Mouse (Mus musculus): ENCODE results near the gene Tmem265. TPM values are rescaled to one million over a fixed set of nuclear protein-coding genes. Genes with fewer than 3 reads are reported as not detected.

The Tmem265 gene
- total RNA-seq (2021) (not detected), polyA plus RNA-seq (2012; rRNA removed) (0.39 and 2.5 TPM in 2 replicates)
- long read RNA-seq, result 0 reads

DNA sequence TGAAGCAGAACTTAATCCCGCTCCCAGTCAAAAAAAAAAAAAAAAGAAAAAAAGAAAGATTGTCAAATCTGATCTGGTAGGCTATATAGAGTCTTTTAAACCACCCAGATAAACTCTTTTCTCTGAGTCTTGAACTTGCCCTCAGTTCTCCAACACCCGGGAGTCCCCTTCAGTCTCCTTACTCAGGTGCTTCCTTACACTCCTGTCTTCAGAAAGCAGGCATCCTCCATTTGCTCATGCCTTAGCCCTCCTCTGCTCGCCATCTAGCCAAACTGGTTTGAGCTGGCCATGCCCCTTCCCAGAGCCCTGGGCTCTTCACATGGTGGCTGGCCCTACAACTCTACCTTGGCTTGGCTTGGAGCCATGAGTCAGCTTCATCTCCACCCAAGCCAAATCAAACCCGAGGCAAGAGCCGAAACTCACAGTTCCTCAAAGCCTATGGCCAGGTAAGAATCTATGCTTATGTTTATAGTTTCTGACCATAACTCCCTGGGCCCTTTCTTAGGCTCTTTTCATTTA, at the start of gene Tmem265:
TSS of gene Tmem265 (plus strand) at position 51 of the 519 bp plus-strand sequence.
- DNase-seq, result no peak

GRCm38 (mm10) chr7:127511808-127512230, 49.4 kb upstream of the Tmem265 start, which contains the start of gene Srcap:
Srcap (plus strand) TSS chr7:127511983.
- DNase-seq, result peak; percentile 96

DNA sequence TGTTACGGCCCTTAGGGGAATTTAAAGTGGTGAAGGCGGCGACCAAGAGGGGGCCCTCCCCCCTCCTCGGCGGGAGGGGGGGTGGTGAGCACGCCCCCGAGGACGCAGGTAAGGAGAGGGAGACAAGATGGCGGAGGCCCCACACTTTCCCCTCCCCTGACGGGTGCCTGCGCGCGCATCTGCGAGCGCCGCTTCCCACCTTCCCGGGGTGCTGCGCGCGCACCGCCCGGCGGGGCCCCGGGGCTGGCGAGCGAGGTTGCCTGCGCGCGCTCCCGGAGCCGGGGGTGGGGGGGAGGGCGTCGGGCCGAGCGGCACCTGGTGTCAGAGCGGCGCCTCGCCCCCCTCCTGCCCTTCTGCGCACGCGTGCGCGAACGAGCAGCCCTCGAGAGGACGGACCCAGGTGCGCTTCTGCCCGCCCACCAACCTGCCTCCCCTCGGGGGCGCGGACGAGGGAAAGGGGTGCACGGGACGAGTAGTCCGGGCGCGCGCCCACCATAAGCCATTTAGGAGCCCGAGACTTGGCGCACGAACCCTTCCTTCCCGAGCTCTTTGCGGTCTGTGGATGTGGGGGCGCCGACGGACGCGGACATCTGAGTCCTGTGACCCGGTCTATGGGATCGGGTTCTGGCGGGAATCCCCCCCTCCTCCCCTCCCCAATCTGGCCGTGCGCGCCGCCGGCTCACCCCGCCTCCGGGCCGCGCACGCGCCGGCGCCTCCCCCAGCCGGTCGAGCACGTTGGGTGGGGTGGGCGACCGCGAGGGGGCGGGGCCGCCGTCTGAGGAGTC, 48.8 kb upstream of the Tmem265 start:
- DNase-seq, result peak; percentile 94

DNA sequence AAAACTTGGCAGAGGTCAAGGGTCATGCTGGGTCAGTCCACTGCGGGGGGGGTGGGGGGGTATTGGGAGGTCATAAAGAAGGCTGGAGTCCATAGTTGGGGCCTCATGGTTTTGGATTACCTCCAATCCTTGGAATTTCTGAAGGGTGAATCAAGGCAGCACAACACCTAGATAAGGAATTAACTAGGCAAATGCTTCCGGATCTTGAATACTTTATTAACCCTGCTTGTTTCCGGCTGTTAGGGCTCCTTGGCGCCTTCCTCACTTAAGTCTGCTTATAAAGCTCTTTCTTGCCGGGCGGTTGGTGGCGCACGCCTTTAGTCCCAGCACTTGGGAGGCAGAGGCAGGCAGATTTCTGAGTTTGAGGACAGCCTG, 48.2 kb upstream of the Tmem265 start:
- DNase-seq, result no peak

DNA sequence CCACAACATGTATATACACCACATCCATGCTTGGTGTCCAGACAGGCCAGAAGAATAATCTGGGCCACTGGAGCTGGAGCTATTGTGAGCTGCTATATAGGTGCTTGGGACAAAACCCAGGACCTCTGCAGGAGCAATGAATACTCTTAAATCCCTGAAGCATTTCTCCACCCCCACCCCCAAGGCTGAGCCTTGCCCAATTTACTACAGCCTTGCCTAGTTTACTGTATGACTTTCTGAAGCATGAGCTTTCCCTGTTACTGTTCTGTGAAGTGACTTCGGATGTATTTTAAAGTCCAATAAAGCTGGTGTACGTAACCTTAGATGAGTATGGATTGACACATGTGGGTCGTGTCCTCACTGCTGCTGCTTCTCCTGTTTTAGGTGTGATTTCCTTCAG, 47.4 kb upstream of the Tmem265 start:
- DNase-seq, result peak; percentile 35

GRCm38 (mm10) chr7:127515846-127516245, 45.3 kb upstream of the Tmem265 start:
- peak; percentile 9 for DNase-seq

DNA sequence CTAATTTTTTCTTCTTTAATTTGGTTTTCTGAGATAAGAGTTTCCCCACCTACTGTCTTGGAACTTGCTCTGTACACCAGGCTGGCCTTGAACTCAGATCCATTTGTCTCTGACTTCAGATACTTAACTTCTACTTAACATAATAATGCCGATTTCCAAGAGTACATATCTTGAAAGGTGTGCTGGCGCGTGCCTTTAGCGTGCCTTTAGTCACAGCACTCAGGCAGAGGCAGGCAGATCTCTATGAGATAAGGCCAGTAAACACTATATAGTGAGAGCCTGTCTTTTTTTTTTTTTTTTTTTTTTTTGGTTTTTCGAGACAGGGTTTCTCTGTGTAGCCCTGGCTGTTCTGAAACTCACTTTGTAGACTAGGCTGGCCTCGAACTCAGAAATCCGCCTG, 44.8 kb upstream of the Tmem265 start:
- no peak for DNase-seq

- DNase-seq, result no peak
Observed at GRCm38 (mm10) chr7:127519284-127519683, 41.9 kb upstream of the Tmem265 start, which contains the start of gene Gm42715. Gm42715 (plus strand) TSS chr7:127519584.

GRCm38 (mm10) chr7:127541671-127542070, 19.5 kb upstream of the Tmem265 start:
- no peak for DNase-seq

- peak; percentile 57 for DNase-seq
Observed at GRCm38 (mm10) chr7:127549116-127549835, 11.9 kb upstream of the Tmem265 start.

DNA sequence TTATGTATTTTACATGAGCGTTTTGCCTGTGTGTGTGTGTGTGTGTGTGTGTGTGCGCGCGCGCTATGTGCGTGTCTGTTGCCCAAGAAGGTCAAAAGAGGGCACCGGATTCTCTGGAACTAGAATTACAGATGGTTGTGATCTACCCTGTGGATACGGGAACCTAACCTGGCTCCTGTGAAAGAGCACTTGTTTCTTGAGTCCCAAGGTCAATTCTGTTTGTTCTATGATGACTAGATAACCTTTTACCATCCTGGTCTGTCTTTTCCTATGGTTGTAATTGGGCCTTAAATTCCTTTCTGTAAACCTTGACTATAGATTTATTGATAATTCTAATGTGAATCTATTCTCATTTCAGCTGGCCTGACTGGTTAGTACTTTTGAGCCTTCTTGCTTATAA, 9.6 kb upstream of the Tmem265 start:
- DNase-seq, result no peak

- DNase-seq, result no peak
Observed at GRCm38 (mm10) chr7:127560580-127560979, 610 bp upstream of the Tmem265 start.

GRCm38 (mm10) chr7:127564381-127565150, 3.4 kb downstream of the Tmem265 start:
- DNase-seq, result peak; percentile 69

DNA sequence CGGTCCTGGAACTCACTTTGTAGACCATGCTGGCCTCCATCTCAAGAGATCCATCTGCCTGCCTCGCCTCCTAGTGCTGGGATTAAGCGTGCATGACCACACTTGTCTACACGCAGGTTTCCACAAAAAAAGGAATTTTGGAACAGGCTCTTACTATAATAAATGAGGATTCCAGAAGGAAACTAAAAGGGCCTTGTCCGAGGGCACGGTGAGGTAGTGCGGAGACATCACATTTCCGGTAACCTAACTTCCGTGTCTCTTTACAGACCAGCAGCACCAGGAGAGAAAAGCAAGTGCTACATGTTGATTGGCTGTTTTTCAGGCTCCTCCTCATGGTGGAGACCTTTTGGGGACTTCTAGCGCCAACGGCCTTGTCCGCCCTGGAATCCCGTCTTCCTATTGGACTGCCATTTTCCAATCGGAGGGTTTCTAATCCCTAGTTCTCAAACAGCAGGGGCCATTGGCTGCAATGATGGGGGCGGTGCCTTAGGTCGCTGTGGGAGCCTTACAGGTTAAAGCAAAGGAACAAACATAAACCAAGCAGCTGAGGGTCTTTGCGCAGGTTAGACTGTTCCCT, 11.8 kb downstream of the Tmem265 start, which contains the start of gene Phkg2:
TSS of gene Phkg2 (plus strand) at position 446 of the 577 bp plus-strand sequence.
- DNase-seq, result peak; percentile 96

DNA sequence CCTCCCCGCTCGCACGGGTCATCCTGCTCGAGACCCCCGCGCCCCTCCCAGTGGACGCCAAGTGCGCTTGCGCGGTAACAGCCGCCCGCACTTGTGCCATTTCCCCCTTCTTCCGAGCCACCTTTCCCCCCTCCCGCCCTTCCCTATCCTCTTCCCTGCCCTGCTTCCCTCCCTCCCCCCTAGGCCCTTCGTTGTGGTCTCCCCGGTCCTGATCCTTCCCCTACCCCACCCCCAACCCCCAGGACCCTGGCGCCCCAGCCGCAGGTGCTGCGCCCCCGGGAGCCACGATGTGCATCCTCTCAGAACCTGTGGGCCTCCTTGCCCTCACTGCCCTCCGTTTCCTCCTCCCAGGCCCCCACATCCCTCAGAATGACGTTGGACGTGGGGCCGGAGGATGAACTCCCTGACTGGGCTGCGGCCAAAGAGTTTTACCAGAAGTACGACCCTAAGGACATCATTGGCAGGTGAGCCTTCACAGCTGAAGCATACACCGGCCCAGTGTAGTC, 12.4 kb downstream of the Tmem265 start:
- DNase-seq, result no peak

DNA sequence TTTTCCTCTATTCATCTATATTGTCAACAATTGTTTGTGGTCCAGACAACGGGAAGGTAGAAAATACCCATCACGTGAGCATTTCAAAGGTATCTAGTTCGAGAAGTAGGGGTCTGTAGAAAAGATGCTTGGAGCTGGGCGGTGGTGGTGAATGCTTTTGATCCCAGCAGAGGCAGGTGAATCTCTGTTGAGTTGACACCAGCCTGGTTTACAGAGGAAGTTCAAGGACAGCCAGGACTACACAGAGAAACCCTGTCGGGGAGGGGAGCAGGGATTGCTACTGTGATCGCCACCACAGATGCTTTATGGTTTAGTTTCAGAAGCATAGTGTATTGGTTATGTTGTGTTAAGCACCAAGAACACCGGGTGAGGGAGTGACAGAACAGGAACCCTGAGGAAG, 12.9 kb downstream of the Tmem265 start:
- DNase-seq, result no peak

DNA sequence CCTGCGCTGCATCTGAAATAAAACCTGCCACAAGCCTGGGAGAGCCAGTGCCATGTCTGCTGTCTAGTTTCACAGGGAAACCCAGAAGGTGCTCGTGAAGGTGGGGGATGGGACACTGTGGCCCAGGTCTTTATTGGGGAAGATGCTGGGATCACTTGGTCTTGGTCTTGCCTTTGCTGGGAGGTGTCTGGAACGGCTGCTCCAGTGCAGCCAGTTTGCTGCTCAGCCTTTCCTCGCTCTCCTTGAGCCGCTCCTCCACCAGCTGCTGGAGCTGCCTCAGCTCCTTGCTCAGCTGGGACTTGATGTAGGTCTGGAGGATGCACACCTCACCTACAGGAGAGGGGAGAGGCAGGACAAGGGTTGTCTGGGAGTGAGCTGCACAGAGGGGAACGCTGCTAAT, 22.1 kb downstream of the Tmem265 start:
- no peak for DNase-seq

- DNase-seq, result no peak
Observed at GRCm38 (mm10) chr7:127585031-127585430, 23.8 kb downstream of the Tmem265 start.

DNA sequence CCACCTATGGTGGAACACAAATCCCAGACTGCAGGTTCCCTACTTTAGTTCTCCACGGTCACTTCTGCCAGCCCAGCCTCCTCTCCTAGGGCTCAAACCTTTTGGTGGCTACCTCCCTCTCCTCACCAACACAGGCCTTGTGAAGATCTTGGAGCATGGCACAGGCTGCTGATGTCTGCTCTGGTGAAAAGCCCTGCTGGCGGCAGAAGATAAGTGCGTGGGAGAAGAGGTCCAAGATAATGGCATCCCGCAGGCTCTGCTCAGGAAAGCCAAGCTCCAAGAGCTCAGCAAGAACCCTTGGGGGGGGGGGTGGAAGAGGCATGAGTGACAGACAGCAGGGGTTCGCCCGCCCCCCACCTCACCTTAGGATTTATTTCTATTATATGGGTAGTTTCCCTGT, 25.0 kb downstream of the Tmem265 start:
- no peak for DNase-seq

GRCm38 (mm10) chr7:127587196-127587595, 26.0 kb downstream of the Tmem265 start:
- no peak for DNase-seq
